Mouse (Mus musculus): ENCODE data around the gene Itgam.

Gene Itgam

DNA sequence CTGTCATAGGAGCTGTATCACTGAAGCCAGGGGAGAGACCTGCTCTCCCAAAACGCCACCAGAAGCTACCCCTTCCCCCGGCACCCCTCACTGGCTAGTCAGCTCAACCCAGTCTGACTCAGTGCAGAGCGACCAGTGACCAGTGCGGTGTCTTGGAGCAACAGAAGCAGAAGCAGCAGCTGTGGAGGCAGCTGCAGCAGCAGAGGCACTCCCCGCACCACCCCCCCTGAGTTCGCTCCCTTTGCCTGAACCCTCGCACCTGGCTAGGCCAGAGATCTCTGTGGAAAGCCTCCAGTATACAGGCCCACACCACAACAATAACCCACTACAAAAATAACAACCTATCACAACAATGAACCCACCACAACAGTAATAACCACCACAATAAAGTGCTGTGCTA, 3.9 kb upstream of the Itgam start:
- DNase-seq: no peak

DNA sequence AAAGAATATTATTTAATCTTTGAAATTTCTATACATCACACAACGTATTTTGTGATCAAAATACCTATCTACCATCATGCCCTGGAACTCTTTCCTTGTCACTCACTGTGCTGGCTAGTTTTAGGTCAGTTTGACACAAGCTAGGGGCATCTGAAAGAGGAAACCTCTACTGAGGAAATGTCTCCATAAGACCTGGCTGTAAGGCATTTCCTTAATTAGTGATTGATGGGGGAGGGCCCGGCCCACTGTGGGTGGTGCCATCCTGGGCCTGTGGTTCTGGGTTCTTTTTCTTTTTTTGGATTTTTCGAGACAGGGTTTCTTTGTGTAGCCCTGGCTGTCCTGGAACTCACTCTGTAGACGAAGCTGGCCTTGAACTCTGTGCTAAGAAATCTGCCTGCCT, 3.3 kb upstream of the Itgam start:
- DNase-seq: no peak

DNA sequence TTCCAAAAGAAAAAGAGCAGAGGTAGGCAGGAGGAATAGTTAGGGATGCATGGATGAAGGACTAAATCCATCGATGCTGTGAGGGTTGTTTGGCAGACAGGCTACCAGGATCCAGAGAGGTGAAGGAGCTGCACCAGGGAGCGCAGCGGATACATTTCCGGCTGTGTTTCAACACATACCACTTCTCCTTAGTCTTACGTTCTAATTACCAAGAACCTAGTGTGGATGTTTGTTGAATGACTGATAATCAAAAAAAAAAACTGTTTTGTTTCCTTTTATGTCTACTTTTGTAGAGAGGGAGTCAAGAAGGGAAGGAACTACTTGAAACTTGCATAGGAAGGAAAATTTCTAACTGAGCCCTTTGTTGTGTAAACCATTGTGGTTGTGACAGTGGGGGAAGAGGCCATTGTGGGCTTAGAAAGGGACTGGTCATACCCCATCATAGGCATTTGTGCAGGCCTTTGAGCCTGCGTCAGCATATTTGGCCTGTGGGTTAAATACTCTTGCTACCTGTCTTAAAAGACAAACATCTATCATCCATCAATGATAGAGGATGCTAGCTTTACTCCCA, 856 bp downstream of the Itgam start:
- DNase-seq: no peak

DNA sequence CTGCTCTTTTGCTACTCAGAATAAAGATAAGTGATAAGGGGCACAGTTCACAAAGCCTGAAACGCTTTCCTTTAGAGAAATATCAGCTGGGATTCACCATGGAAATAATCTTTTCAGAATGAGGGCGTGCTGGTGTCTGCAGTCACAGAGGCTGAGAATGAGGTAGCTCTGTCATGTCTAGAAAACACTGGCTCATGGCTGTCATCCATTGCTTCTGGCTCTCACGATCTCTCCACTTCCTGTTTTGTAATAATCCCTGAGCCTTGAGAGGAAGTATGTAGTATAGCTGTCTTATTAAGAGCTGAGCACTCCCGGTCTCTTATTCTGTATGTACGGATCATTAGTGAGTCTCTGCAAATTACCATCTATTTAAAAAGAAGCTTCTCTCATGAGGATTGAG, 3.1 kb downstream of the Itgam start:
- DNase-seq: no peak

DNA sequence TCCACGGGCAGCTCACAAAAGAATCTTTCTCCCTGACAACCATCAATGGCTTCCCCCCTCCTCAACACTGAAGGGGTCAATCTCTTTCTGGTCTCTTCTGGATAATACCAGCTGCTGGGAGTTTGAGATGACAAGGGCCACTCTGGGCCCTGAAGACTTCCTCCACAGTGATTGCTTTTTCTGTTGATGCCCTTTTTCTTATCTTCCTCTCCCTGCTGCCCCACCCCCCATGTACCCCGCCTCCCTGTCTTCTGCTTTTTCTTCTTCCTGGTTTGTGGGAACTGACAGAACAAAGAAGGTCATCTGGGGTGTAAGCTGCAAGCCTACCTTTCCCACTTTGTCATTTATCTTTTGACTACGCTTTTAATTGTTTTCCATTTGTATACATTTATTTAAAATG, 5.4 kb downstream of the Itgam start:
- DNase-seq: no peak

DNA sequence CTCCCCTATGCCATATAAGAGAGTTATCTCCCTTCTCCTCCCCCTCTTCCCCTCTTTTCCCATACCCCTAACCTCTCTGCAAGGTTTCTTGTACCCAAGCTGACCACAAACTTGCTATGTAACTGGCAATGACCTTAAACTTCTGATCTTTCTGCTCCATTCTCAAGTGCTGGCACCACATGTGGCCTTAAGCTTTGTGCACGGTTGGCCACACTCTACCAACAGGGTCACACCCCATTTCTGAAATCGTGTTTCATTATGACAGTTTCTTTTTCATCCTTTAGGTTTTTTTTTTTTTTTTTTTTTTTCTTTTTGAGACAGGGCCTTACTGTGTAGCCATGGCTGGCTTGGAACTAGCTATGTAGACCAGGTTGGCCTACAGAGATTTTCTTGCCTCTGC, 7.4 kb downstream of the Itgam start:
- DNase-seq: no peak

DNA sequence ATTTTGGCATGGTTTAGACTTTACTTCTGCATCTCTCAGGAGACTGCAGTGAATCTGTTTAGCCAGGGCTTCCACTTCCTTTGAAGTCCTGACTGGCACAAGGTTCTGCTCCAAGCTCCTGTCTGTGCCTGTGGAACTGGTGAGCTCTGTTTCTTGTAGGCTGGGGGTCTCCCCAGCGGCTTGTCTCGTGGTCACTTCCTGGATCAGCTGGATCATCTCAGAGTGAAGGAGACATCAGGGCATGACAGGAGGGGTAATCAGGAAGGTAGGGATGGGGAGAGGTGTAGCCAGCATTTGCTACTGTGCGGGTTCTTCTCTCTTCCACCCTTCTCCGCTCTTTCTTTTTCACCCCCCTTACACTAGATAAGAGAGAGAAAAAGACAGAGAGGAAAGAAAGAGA, 9.4 kb downstream of the Itgam start:
- DNase-seq: no peak

DNA sequence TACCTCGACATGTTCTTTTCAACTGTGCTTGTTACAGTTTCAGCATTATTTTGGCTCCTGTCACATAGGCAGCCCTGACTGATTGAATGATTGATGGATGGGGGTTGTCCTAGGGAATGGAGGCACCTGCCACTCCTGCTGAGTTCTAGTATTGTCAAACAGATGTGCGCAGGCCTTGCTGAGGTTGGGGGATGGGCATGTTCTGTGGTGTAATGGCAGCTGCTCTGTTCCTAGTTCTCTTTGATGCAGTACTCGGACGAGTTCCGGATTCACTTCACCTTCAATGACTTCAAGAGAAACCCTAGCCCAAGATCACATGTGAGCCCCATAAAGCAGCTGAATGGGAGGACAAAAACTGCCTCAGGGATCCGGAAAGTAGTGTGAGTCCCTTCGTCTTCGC, 17.6 kb downstream of the Itgam start:
- no peak for DNase-seq

DNA sequence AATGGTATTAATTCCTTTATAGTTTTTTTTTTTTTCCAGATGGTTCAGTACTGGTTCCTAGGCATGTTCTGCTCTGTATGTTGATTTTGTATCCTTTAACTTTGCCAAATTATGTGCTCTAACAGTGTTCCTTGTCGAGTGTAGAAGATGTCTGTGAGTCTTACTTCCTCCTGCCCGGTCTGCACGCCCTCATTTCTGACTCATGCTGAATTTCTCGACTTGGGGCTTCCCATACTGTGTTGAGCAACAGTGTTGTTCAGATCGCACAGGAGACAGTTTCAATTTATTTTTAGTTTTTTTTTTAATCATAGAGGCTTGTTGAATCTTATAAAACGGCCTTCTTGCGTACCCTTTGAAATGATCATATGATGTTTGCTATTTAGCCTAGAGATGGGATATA, 26.7 kb downstream of the Itgam start:
- no peak for DNase-seq

DNA sequence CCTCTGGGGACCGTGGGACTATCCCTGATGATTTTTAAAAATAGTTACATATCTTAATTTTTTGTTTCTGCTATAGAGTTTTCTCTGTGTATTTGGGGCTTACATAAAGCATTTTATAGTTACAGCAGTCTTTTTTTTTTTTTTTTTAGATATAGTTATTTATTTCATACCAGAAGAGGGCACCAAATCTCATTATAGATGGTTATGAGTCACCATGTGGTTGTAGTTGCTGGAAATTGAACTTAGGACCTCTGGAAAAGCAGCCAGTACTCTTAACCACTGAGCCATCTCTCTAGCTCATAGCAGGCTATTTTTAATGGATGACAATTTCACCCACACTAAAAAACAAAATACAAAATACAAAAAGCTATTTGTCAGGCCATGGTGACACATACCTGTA, 35.7 kb downstream of the Itgam start:
- no peak for DNase-seq

DNA sequence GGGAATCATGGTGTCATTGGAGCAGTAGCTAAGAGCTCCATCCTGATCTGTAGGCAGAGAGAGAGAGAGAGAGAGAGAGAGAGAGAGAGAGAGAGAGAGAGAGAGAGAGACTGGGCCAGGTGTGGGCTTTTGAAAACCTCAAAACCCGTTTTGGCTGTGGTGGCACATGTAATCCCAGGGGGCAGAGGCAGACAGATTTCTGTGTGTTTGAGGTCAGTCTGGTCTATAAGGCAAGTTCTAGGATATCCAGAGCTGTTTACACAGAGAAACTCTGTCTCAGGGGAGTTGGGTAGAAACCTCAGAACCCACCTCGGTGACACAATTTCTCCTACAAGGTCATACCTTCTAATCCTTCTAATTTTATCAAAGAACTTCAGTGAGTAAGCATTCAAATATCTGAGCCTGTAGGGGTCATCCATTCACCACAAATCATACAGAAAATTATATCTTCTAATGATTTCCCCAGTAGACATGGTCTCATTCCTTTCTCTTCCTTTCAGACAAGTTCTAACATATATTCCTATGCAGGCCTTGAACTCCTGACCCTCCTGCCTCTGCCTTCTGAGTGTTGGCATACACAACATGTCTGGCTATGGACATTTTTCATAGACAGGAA, 38.4 kb downstream of the Itgam start:
- no peak for DNase-seq

DNA sequence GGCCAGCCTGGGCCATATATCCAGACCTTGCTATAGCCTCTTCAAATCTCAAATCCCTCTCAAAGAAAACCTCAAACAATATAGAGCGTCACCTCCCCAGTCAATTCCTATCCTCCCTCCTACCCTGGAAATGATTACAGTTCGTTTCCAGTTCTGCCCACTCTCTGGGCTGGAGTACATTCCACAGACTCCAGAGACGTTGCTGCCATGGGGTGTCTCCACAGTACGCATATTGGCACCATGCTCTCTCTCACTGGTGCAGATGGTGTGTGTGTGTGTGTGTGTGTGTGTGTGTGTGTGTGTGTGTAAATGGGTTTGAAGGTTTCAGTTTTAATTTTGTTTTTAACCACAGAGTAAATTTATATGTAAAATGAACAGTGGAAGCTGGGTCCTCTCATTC, 42.8 kb downstream of the Itgam start:
- no peak for DNase-seq

DNA sequence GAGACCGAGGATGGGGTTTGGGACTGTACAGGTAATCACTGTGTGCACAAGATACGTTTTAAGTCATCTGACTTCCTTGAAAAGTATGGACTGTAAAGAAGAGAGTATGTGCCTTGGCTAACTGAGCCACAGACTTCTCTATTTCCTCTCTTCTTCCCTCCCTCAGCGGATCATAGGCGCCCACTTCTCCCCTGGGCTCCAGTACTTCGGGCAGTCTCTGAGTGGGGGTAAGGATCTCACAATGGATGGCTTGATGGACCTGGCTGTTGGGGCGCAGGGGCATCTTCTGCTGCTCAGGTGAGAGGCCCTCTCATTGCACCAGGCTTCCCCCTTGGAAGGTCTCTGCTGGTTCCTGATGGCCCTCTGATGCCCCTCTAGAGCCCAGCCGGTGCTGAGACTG, 45.0 kb downstream of the Itgam start:
- DNase-seq: no peak

DNA sequence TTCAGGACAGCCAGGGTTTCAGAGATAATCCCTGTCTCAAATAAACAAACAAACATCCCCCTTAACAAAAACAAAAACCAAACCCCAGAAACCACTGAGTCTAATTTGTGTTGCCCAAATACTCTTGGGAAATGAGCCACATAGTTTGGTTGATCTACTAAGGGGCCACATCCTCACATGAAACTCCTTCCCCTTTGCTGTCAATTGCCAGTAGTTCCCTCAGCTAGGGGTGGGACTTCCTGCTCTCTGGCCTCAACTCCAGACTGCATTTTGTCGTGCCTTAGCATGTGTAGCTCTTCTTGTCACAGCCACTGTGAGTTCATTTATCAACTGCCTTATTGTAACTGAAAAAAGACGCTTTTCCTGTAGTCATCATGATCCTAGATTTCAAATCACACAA, 47.9 kb downstream of the Itgam start:
- DNase-seq: no peak

DNA sequence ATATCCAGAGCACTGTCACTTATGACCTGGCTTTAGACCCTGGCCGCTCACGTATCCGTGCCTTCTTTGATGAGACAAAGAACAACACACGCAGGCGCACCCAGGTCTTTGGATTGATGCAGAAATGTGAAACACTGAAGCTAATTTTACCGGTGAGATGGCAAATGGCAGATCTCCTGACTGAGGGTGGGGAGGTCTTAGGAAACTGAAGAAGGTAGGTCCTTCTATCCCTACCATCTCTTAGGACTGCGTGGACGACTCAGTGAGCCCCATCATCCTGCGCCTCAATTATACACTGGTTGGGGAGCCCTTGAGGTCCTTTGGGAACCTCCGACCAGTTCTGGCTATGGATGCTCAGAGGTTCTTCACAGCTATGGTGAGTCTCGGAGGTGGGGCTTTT, 49.7 kb downstream of the Itgam start:
- no peak for DNase-seq

DNA sequence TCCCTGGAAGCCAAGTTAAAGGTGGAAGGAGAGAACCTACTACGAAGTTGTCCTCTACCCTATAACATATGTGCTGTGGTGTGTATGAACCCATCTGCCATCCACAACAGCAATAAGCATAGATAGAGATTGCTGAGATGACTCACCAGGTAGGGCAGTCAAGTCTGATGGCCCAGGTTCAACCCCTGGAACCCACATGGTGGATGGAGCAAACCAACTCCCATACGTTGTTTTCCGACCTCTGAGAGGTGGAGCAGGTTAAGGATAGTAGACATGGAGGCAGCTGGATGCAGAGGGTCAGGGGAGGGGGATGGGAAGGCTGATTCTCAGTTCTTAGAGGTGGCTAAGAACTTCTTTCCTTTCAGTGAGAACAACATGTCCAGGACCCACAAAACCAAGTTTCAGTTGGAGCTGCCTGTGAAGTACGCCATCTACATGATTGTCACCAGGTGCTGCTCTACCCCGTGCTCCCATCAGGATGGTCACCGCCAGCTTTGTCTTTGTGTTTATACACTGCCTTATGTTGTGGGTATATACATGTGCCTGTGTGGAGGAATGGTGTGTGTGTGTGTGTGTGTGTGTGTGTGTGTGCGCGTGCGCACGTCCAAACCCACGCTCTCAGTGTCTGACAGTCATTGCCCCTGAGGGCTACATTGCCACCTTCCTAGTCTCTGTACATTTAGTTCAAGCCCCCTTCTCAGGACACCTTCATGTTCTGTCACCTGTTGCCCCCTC, 52.1 kb downstream of the Itgam start:
- DNase-seq: no peak

DNA sequence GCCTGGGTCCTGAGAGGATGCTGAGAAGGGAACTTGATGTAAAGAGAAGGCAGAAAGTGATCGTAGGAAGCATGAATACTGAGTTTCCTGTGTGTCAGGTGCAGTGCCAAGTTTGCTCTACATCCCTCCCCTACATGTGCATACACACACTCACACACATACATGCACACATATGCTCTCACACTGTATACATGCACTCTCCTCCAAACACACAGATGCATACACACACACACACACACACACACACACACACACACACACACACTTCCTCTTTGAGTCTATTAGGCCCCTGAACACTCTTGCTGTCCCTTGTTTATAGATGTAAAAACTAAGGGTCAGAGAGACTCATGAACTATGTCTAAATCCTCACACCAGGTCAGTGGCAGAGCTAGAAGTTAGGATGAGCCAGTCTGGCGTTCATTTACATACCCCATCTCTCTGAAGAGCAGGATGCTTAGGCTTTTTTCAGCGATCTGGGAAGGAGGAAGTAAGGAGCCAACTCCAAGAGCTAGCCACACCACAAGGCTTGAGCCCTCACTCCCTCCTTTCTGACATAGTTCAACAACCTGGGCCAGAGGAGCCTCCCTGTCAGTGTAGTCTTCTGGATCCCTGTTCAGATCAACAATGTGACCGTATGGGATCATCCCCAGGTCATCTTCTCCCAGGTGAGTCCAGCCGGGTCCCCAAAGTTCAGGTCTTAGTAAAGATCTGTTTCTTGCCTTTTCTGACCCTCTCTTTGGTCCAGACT, 52.9 kb downstream of the Itgam start:
- no peak for DNase-seq

DNA sequence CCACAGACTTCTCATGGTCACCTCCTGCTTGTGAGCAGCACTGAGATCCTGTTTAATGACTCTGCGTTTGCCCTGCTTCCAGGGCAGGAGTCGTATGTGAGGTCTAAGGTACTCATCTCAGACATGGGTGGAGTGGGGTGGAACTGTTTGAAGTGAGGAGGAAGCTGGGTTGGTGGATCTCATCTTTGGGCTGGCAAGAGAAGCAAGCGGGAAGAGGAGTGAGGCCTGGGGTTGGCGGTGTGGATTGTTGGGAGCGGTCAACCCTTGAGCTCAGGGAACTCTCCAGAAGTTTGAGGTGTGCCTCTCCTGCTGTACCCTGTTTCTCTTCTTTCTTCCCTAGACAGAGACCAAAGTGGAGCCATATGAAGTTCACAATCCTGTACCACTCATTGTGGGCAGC, 54.0 kb downstream of the Itgam start:
- DNase-seq: no peak

DNA sequence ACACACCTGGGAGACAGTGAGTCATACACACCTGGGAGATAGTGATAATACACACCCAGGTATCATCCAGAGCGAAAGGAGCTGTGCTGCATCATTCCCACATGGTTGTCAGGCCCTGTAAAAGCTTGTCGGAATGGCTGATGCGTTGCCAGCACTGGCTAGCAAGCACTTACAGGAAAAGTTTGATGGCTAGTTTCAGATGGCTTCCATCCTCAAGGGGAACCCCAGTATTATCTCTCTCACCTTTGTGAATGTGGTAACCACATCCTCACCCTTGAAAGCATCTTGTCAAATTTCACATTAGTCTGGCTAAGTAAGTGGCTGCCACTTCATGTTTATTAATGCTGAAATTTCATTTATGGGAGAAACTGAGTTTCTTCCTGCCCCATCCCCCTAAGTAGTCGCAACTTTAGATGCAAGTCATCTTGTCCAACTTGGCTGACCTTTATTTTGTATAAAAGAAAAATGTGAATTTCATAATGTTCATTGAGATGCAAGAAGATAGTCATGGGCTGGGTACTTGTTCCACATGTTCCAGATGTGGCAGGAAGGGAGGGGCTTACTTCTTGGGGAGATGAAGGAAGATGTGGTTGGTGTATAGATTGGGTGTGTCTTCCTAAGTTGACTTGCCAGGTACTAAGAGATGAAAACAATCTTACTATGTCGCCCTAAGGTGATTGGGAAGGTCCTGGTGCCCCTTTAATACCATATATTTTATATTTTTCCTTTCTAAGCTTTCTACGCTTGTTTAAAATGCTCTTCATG, 57.5 kb downstream of the Itgam start:
- no peak for DNase-seq

DNA sequence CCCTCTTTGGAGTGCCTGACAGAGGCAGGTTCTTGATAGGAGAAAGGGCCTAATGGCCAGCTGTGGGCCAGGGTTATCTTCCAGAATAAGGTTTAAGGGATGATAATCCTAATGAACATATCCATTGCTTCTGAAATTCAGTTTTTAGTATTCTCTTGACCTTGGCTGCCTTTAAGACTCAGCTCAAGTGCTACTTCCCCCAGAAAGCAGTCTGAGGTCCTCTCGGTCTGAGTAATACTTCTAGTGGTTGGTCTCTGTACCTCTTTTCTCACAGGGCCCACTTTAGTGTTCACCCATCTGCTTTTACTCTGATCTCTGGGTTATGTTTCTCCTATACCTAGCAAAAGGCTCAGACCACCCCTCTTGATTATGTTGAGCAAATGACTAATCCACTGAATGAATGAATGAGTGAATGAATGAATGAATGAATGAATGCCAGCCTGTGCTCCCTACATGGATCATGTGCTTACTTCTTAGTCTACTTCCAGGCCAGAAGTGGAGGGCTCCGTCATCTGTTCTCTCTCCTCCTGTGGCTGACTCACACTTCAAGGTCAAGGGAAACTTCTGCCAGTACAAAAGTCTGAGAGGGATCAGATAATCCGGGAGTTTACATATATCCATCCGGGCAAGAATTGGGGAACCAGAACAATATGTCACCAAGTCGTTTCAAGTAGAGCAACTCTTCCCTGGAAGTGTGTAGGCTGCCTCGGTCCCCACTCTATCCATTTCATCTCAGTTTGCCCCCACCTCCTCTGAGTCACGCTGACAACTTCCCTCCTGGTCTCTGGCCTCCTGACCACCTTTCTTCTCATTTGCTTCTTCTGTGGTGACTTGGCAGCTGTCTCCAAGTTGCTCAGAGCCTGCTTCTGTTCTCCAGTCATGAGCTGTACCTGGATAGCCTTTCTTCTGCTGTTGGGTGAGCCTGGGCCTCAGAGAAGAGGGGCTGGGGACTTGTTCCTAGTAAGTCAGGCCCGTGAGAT, 66.6 kb downstream of the Itgam start, which contains the start of gene Itgax:
Itgax (plus strand) TSS at position 807 of the 980 bp plus-strand sequence.
- no peak for DNase-seq

DNA sequence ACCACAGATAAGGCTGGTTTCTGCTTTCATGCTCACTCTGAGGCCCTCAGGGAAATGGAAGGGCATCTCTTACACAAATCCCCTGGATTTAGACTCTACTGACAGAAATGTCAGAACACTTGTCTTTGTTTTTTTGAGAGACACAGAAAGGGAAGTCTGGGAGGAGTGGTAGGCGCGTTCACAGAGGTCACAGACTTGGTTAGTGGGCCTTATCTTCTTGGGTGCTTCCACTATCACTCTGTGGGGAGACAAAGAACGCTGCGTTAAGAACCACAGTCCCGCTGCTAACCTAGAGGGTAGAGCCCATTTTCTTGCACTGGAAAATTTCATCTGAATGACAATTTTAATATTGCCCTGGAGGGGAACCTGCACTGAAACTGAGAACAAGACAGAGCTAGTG, 69.7 kb downstream of the Itgam start:
- no peak for DNase-seq

DNA sequence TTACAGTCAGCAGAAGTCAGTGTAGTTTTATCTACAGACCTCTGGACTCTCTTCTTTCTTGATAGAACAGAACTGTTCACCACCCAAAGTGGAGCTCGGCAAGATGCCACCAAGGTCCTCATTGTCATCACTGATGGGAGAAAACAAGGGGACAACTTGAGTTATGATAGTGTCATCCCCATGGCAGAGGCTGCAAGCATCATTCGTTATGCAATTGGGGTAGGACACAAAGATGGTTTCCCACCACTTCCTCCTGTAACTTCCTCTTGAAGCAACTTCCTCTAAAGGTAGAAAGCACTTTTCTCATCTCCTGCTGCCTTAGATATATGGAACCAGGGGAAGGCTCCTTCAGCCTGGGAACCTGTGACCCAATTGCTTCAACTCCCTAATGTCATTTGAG, 71.2 kb downstream of the Itgam start:
- DNase-seq: no peak

All from cerebellum, postnatal 14 days (tissue).